Mouse (Mus musculus) heart, postnatal 36 days (tissue): ENCODE measurements around the gene Gpr137. TPM values are rescaled to one million over a fixed set of nuclear protein-coding genes. Genes with fewer than 3 reads are reported as not detected.
"Not testable (repeated sequence)": the region's sequence is repeated elsewhere in the genome, so short reads cannot be mapped to it uniquely, and the experiment has no call there.

Source experiments
- DNase-seq, 2 experiments: peaks; one replicate each; pipeline ENCODE4 v3.0.0; 2021 to 2022
- intact Hi-C: fragments of 180-260 bp; cut with DNase I; formaldehyde crosslinking; loops from one replicate; pipeline ENCODE4 v1.15.1; 2025
- total RNA-seq, 2 experiments: library from RNA; stranded (reverse); gene quantifications; 2 replicates each; pipeline ENCODE4 v1.2.3; 2021

The Gpr137 gene
- total RNA-seq = 10 to 100 TPM; 37.3 to 39.1 TPM

DNA sequence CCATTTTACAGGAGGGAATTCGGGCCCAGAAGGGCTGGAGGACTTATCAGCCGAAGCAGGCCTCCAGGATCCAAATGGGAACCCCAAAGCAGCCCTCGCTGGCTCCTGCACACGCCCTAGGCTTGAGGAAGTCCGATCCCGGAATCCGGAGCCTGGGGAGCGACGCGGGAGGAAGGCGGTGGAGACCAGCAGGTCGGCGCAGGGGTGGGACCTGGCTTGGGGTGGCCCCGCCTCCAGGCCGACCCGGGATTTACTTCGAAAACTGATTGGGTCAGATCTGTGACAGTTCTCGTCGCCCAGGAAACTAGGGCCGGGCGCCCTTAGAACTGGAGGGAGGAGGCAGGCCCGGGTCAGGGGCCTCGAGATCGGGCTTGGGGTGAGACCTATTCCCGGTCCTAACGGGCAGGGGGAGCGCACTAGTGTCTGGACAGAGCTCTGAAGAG is at the start of gene Gpr137:
Gene Gpr137 (minus strand): TSS at position 232 of the 443 bp plus-strand sequence.
- DNase-seq = peak; percentile 92 to 94
- intact Hi-C loops = loop anchor here (1.0 kb wide), 1 partner anchor 8 kb away; no protein-coding TSS in a partner anchor

DNA sequence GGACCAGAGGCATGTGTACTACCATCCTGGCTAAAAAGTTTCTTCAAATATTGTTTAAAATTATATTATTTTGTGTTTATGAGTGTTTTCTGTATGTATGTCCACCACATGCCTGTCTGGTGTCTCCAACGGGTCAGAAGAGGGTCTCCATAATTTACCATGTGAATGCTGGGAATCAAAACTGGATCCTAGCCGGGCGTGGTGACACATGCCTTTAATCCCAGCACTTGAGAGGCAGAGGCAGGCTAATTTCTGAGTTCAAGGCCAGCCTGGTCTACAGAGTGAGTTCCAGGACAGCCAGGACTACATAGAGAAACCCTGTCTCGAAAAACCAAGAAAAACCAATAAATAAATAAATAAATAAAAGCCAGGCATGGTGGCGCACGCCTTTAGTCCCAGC is 48.9 kb upstream of the Gpr137 start:
- DNase-seq, intact Hi-C loops: not testable (repeated sequence)

DNA sequence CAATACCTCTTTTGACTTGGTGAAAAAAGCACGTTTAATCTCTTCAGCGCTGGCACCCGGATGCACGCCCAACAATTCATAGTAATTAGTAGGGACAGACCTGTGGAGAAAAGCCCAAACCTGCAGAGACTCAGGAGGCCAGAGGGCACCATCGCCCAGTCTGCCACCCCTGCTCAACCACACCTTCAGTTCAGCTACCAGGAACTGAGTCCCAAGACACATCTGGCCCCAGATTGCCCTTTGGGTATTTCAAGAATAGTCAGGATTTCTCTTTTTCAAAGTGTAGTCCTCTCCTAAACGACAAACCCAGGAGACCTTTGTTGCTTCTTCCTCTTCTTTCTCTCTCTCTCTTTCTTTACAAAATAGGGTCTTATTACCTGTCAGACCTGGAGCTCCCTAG is 48.4 kb upstream of the Gpr137 start:
- intact Hi-C loops = no loop called here
- no peak for DNase-seq

DNA sequence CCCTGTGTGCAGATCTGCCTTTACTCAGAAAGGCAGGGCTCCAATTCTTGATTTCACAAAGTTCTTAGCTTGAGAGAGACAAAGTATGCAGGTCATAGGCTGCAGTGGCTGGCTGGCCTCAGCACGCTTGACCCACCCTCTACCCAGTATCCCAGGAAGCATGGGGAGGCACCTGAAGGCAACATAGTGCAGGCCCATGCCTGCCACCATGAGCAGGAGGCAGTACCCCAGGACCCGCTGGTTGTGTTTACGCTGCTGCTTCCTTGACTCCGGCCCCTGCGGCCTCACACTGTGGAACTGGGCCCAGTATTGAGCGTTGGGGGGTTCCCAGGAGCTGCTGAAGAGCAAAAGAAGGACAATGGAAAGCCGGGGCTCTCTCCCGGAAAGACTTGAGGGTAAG is 47.0 kb upstream of the Gpr137 start:
- intact Hi-C loops = no loop called here
- no peak for DNase-seq

DNA sequence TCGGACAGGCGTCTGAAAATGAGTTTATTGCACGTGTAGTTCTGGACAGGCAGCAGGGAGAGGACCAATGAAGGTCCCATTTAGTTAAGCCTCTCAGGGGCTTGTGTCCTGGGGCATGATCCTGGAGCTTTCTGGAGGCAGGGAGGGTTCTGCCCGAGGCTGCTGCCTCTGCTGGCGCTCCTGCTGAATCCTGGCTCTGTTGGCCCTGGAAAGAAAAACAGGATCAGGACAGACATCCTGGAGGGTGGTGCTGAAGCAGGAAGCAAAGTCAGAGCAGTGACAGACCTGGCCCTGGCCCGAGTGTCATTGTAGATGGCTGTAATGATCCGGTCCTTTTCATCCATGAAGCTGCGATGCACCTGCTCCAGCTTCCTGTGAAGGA is 45.6 kb upstream of the Gpr137 start:
- intact Hi-C loops = no loop called here

DNA sequence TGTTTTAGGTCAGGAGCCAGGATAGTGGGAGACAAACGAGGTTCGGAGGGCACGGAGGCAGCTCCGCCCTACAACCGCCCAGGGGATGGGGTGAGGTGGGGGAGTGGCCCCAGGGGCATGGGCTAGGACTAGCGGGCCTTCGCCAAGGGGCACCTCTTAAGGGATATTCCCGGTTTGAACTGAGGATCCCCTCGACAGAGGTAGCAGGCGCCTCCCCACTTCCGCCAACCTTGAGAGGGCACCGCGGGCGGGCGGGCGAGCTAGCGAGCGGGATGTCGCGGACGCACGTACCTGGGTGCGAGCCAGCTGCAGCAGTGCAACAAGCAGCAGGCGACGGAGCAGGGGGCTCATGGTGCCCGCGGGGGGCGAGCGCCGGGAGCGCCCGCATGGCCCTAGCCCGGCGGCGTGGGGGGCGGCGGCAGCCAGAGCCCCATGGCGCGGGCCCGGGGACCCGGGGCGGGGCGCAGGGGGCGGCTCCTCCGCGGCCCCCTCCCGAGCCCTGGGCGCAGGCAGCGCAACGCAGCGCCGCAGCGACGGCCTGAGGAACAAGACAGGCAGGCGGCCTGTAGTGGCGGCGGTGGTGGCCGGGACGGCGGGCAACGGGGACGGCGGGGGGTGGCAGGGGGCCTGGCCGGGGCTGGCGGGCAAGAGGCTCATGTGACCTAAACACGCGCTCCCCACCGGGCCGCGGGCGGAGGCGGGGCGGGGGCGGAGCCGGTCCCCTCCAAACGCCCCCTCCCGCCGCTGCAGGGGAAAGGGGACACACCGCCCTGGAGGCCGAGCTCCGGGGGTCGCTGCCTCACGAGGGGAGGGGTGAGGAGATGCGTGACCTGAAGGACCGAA is 45.0 kb upstream of the Gpr137 start, which contains the start of gene Vegfb:
Gene Vegfb (minus strand): TSS at position 591 of the 843 bp plus-strand sequence.
- intact Hi-C loops = no loop called here
- DNase-seq = peak; percentile 72 to 79

More for the DNA sequence above, 45.6 kb upstream of the Gpr137 start:
- no peak for DNase-seq

DNA sequence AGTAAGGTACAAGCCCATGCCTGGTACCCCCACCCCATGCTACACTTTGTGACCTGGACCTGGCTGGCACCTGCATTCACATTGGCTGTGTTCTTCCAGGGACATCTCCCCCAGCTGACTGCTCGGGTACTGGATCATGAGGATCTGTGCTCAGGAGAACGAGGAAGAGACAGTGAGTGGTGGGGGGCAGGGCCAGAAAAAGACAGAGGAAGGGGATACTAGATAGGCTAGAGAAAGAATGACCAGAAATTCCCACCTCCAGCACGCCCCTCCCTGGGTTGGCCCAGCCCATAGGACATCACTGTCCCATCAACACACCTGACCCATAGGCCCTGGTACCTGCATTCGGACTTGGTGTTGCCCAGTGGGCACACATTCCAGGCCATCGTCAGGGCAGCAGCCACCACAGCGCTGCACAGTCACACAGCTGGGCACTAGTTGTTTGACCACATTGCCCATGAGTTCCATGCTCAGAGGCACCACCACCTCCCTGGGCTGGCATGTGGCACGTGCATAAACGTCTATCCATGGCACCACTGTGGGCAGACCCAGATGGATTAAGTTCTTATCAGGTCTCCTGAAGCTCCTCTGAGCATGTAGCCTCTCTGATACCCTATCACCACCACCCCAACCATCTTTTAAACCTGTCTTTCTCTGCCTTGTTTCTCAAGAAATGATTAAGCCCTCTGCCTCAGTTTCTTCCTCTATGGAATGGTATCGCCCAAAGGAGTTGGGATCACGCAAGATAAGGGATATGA is 43.9 kb upstream of the Gpr137 start:
- intact Hi-C loops = no loop called here
- no peak for DNase-seq

DNA sequence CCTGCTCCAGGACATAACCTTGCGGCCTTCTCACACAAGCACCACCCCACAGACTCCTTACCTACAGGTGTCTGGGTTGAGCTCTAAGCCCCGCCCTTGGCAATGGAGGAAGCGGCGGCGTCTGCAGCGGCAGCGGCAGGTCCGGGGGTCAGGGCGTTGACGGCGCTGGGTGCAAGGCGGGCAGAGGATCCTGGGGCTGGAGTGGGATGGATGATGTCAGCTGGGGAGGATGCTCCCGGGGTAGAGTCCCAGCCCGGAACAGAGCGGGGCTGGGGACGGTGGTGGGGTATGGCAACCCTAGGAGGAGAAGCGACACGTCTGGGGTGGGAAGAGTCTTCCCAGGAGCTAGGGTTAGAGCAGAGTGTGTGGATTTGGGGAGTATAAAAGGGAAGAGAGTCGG is 43.0 kb upstream of the Gpr137 start:
- DNase-seq = no peak
- intact Hi-C loops = no loop called here

DNA sequence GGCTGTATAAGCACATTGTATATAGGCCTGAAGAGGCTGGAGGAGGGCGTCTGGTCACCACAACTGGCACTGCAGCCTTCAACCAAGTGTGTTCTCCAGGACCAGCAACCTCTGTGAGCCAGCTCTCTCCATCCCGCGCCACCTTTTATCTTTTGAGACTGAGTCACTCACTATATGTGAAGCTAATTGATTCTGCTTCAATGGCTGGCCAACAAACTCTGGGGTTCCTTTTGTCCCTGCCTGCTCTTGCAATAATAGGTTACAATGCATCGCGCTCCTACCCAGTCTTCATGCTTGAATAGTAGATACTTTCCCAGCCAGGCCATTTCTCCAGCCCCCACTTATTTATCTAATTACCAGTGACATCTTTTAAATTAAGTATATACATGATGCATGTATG is 41.3 kb upstream of the Gpr137 start:
- intact Hi-C loops = no loop called here
- no peak for DNase-seq

DNA sequence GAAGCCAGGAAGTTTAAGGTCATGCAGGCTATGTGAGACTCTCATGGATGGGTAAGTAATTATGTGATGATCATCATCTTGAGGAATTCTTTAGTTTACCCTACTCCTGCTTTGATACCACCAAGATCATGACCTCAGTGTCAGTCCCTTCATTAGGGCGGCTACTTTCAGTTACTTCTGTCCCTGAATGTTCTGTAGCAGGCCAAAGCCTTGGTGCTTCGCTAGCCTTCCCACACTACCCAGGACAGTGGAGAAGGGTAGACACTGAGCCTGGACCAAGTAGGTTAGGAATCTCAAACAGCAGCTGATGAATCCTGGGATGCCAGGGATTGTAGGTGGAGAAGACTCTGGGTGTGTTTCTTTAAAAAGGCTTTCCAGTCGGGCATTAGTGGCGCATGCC is 39.2 kb upstream of the Gpr137 start:
- intact Hi-C loops = no loop called here
- no peak for DNase-seq

DNA sequence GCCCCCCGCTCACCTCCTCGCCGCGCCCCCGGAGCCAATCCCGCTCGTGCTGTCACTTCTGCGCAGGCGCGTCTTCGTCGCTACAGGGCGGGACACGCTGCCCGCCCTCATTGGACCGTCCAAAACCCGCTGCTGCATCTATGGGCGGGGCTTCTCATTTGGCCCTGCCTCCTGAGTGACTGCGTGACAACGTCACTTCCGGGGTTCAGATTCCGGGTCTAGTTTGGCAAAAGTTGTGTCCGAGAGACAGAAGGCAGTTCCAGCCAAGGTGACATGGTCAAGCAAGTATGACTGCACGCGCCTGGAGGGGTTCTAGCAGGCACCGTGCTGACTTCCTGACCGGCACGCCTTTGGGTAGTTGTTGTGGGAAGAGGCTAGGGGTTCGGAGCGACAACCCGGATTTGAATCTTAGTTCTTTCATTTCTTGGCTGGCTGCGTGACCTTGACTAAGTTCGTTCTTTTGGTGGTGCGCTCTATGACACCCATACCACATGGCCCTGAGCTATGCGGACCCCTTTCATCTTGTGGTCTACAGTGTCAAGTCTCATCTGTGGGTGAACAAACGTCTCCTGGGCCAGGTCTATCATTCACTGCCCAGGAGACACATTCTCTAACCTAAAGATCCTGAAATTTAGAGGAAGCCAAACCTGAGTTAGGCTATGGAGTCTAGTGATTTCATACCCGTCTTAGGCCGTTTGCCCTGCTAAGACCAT is 38.3 kb upstream of the Gpr137 start, which contains the start of gene Fkbp2:
Gene Fkbp2 (minus strand): TSS at position 121 of the 713 bp plus-strand sequence.
- intact Hi-C loops = loop anchor here (1.0 kb wide), 1 partner anchor 12 kb away; the partner anchor contains the start of gene Dnajc4

DNA sequence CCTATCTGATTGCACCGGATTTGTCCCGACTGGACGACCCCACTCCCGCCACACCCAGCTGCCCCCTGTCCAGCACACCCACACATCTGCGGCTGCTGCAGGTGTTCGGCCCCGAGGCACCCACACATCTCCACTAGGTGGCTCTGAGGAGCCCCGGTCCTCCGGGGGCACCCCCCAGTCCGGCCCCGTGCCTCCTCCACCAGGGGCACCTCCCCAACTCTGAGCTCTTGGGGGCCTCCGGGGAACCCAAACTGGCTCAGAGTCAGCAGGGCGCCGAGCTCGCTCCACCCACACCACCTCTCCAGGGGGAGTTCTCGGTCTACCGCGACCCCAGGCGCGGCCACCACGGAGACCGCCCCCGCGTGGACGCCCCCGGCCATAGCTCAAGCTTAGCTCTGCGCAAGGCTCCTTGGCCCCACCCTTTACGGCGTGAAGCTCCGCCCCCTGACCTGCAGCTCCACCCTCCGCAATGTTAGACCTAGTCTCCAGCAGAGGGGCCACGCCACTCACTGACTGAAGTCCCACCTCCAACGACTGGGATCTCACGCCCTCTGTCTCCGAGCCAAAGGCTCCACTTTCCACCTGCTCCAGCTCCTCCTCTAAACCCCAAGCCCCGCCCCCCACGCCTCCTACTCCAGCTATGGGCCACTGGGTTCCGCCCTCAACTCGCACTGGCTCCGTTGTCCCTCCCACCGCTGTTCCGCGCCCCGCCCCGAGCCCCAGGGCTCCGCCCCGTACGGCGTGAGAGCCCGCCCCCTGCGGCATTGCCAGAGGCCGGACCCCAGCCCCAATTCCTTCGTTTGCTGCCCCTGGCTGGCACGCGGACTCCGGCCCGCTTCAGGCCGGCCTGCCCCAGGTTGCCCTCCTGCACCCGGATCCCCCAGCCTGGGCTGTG is 37.5 kb upstream of the Gpr137 start:
- intact Hi-C loops = loop anchor here (1.0 to 5.0 kb wide), 2 partner anchors 13 to 43 kb away; partner anchors contain the start of gene Dnajc4
- DNase-seq = peak; percentile 99 to 100

More for the DNA sequence above, 38.3 kb upstream of the Gpr137 start, which contains the start of gene Fkbp2:
- DNase-seq = peak; percentile 97 to 100

DNA sequence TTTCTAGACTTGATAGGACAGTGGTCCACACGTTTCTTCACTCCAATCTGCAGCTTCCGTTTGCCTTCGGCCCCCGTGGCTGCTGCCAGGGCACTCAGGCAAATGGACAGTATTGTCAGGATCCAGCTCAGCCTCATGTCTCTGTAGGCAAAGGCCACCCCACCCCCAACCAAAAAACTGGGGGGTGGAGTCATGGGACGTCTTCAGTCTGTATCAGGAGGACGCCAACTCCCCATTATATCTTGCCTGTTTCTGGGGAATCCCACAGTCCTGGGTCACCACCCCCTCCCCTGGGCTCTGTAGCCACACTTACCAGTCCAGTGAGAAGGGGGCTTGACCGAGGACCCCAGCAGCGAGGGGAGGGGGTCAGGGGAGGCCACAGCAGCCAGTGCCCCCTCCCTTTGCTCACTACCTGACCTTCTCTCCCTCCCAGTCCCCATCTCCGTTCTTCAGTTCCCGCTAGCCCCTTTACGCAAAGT is 36.8 kb upstream of the Gpr137 start:
- DNase-seq = no peak
- intact Hi-C loops = loop anchor here (5.0 kb wide), 1 partner anchor 43 kb away; no protein-coding TSS in a partner anchor

DNA sequence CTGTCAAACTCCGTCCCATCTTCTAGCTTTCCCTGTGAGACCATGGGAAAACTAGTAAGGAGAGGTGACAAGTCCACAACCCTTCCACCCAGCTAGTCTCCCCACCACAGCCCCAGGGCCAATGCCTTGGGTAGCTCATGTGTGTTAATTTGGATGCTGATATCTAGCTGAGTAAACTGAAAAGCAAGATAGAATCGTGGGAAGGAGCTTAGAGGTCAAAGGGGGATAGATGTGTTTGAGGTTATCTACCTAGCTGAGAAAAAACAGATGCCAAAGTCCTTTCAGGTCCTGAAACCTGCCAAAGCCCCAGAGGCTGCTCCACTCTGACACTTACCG is 36.3 kb upstream of the Gpr137 start:
- no peak for DNase-seq
- intact Hi-C loops = loop anchor here (5.0 kb wide), 1 partner anchor 44 kb away; no protein-coding TSS in a partner anchor

DNA sequence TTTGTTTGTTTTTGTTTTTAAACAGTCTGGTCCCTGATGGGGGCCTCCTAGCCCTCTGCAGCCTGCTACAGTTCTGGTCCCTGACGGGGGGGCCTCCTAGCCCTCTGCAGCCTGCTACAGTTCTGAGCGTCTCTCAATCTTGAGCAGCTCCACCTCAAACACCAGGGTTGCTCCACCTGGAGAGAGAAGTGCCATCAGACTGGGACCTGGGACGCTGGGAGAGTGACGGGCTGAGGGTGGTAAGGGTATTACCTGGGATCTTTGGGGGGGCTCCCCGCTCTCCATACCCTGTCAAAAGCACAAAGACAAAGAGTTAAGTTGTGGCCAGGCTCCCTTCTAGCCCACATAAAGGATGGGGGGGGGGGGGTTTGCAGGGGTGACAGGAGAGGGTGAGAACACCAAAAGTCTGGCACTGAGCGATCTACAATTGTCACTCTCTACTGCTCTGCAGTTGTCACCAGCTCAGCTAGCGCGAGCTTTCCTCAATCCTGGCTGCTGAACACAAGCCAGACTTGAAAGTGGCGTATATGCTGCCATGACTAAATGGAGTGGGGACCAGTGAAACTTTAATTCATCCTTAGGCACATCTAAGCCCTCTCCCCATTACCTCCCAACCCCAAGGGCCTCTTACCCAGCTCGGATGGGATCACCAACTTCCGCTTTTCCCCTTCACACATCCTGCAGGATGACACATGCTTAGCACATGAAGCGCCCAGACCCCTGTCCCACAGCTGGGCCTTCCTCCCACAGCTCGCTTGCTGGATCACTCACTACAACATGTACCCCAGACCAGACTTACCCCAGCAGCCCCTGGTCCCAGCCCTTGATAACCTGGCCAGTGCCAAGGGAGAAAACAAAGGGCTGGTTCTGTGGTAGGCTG is 35.7 kb upstream of the Gpr137 start:
- intact Hi-C loops = loop anchor here (5.0 kb wide), 1 partner anchor 44 kb away; no protein-coding TSS in a partner anchor
- no peak for DNase-seq

DNA sequence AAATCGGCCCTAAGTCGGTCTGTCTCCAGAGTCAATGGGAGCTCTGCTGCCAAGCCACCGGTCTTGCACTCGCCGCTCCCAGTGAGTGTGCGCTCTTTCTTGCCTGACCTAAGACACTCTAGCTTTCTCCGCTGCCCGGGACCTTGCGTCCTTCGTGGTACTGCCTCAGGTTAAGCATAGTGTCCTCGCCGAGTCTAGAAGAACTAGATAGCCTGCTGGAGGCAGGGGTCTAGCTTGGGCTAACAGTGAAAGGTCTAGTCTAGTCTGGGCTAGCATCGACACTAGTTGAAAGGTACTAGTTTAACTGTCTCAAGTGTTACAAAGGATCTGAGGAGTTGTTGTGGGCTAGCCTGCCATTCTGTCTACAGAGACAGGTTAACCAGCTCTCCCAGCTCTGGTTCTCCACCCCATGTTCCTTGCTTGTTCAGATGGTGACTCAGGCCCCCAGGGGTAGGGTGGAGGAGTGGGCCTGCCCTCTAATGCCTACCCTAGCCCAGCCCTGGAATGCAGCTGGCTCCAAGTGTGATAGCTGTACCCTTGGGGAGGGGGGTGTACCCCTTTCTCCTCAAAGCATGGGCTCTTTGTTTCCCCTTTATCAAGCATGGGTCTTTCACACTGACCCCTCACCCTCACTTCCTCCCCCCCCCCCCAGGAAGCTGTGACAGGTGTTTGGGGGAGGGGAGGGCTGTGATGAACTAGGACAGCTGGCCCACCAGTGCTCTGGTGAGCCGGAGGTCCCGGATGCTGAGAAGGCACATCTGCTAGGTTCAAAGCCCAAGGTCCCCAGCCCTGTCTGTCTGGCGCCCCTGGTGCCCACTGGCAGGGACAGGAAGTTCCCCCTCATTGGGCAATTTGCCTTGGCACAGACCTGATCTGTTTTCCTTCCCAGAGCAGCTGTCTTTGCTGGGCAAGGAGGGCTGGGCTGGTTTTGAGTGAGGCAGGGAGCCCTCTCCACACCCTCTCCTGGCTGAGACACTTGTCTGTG is 33.5 kb upstream of the Gpr137 start, which contains the start of gene Plcb3:
Gene Plcb3 (minus strand): TSS at position 934 of the 985 bp plus-strand sequence.
- DNase-seq = peak; percentile 50 to 61
- intact Hi-C loops = loop anchor here (5.0 kb wide), 1 partner anchor 46 kb away; no protein-coding TSS in a partner anchor
